Mouse (Mus musculus): Measurements from ENCODE around the gene Bach2. TPM values are rescaled to one million over a fixed set of nuclear protein-coding genes. Genes with fewer than 3 reads are reported as not detected.

Bach2 gene
- total and polyA plus RNA-seq, 2 experiments from 2014 or later, result 13.9 to 14.7 TPM

DNA sequence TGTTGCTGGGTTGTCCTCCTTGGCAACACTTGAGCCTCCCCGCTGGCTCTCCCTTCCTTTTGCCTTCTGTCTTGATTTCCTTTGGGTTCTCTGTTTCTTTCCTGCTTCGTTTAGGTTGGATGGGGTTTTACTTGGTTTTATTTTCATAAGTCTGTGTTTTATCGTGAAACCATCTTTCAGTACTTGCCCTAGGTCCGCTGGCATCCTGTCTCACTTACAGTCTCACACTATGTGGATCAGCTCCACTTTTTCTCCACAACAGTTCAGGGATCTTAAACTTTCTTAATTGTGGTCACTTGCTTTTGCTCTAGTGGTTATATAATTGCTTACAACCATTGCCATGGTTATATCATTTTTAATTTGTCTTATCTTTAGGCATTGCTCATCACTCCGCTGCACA lies 109.1 kb downstream of the Bach2 start:
- 79% methylated on average over 5 of the region's 5 CpGs for WGBS

DNA sequence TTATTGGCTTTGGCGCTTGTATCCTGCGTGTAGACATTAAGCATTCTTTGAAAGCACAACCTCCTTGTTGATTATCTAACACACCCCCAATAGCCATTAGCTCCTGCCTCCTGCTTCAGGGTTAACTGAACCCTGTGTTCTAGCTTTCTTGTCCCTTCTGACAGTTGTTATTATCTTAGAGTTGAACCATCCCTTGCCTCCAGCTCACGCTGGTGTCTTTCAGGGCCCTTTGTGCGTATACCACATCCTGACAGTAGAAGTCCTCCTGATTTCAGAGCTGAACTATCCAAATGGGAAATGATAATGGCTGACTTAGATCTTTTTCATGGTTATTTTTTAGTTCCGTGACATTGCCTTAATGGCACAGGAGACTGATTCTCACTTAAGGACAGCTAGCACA lies 110.8 kb downstream of the Bach2 start:
- 90% methylated on average over 5 of the region's 5 CpGs for WGBS
- TF ChIP-seq CTCF (IDR thresholded peaks at IDR 0.05; ENCODE audit: low read depth), result no peak
- no peaks in the 10 kb centered on the region for H3K9me3 ChIP-seq (ENCODE audit: low read length)
- H3K4me2 ChIP-seq (ENCODE audit: low read depth, low read length), result no peak overlapping the region
- no peak overlapping the region for H3K9ac ChIP-seq (replicated peaks; ENCODE audit: low read length)
- H3K36me3 ChIP-seq (ENCODE audit: insufficient read depth, low read length), result no peaks in the 10 kb centered on the region
- peaks cover 8% of the 10 kb centered on the region for H3K4me1 ChIP-seq (ENCODE audit: insufficient read depth, low read length)
- H3K27me3 ChIP-seq (ENCODE audit: insufficient read depth, low read length), result no peaks in the 10 kb centered on the region
- no peak for DNase-seq (ENCODE audit: low spot score)
- H3K4me3 ChIP-seq (ENCODE audit: low read length), result no peak overlapping the region
- no peak overlapping the region for H3K27ac ChIP-seq
- no peak for ATAC-seq

More for the DNA sequence above, 109.1 kb downstream of the Bach2 start:
- H3K27me3 ChIP-seq (ENCODE audit: insufficient read depth, low read length), result no peaks in the 10 kb centered on the region
- no peak for DNase-seq (ENCODE audit: low spot score)
- H3K27ac ChIP-seq, result no peak overlapping the region
- H3K9me3 ChIP-seq (ENCODE audit: low read length), result no peaks in the 10 kb centered on the region
- no peak overlapping the region for H3K4me3 ChIP-seq (ENCODE audit: low read length)
- H3K4me1 ChIP-seq (ENCODE audit: insufficient read depth, low read length), result peaks cover 4% of the 10 kb centered on the region
- no peak for TF ChIP-seq CTCF (IDR thresholded peaks at IDR 0.05; ENCODE audit: low read depth)
- no peak overlapping the region for H3K4me2 ChIP-seq (ENCODE audit: low read depth, low read length)
- no peak overlapping the region for H3K9ac ChIP-seq (replicated peaks; ENCODE audit: low read length)
- ATAC-seq, result no peak
- no peaks in the 10 kb centered on the region for H3K36me3 ChIP-seq (ENCODE audit: insufficient read depth, low read length)

DNA sequence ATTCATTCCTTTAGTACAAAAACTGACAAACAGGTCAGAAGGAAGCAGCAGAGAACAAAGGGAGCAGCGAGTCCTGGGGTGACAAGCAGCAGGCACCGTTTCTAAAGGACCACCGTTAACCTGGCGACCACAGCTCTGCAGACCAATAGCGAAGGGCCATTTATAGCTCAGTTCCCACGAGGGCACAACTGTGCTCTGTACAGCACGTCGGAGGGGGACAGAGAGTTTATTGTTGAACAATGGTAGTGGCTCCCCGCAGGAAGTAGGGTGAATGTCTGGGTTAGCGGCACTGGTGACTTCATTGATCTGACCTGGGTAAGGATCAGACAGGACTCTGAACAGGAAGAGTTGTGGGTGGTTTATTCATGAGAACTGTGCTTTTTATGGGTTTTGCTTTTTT lies 112.6 kb downstream of the Bach2 start:
- H3K4me2 ChIP-seq (ENCODE audit: low read depth, low read length), result peak overlapping the region; percentile 19

DNA sequence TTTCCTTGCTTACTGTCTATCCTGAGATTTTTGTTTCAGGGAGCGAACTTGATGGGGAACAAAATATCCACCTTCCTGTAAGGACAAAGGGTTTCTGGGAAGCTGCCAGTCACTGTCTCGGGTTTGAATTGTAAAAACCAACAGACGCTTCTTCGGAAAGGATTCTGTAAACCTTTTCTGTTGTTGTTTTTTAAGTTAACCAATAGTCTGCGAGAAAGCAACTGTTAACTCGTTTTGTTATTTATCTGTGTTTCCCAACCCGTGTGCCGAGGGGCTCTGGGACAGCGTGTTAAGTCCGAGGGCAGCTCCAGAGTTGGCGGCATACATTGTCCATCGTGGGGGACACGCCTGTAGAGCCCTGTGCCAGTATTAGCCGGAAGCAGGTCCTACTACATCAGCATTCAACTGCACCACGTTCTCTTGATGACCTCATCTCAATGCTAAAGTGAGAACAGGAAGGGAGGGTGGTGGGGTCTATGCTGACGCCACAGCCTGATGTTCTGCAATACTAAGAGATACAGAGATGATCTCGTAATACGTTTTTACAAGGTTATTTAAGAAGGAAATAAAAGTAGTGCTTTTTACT lies 113.2 kb downstream of the Bach2 start:
- Histone ChIP-seq H3K4me2 (ENCODE audit: low read depth, low read length) (peak overlapping the region; percentile 19), H3K9ac (replicated peaks; ENCODE audit: low read length) (peak overlapping the region; percentile 9; the same call in 1 of the 2 replicates), H3K4me3 (ENCODE audit: low read length) (no peak overlapping the region), H3K27ac (peak overlapping the region; percentile 48; the same call in 1 of the 2 replicates), H3K27me3 (ENCODE audit: insufficient read depth, low read length) (no peaks in the 10 kb centered on the region), H3K9me3 (ENCODE audit: low read length) (no peaks in the 10 kb centered on the region), H3K36me3 (ENCODE audit: insufficient read depth, low read length) (no peaks in the 10 kb centered on the region), H3K4me1 (ENCODE audit: insufficient read depth, low read length) (peaks cover 12% of the 10 kb centered on the region)
- 22% methylated on average over 18 of the region's 18 CpGs for WGBS
- peak; percentile 66 for ATAC-seq
- no peak for TF ChIP-seq CTCF (IDR thresholded peaks at IDR 0.05; ENCODE audit: low read depth)
- DNase-seq (ENCODE audit: low spot score), result peak; percentile 48

More for the DNA sequence above, 112.6 kb downstream of the Bach2 start:
- TF ChIP-seq CTCF (IDR thresholded peaks at IDR 0.05; ENCODE audit: low read depth), result no peak
- no peaks in the 10 kb centered on the region for H3K27me3 ChIP-seq (ENCODE audit: insufficient read depth, low read length)
- H3K4me3 ChIP-seq (ENCODE audit: low read length), result no peak overlapping the region
- WGBS, result 11% methylated on average over 10 of the region's 10 CpGs
- no peaks in the 10 kb centered on the region for H3K36me3 ChIP-seq (ENCODE audit: insufficient read depth, low read length)
- H3K9ac ChIP-seq (replicated peaks; ENCODE audit: low read length), result no peak overlapping the region
- peaks cover 12% of the 10 kb centered on the region for H3K4me1 ChIP-seq (ENCODE audit: insufficient read depth, low read length)
- no peaks in the 10 kb centered on the region for H3K9me3 ChIP-seq (ENCODE audit: low read length)
- peak overlapping the region; percentile 48; the same call in 1 of the 2 replicates for H3K27ac ChIP-seq
- DNase-seq (ENCODE audit: low spot score) (no peak), ATAC-seq (peak; percentile 42; the same call in 1 of the 2 replicates)

DNA sequence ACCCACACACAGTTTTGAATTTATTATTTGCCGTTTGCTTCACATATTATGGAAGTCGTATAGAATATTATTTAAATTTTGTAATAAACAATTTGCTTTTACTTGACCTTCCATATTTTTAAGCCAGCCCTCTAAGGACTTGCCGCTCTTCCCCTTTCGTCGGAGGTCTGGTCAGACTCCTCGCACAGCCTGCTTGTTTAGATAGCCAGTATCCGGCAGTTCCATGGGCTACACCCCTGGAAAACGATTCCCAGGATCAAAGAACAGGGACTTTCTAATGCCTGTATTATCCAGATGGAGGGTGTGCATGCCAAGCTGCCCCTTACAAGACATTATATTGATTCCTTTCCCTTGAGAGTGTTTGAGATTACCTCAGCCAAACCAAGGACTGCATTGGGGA lies 113.8 kb downstream of the Bach2 start:
- peak overlapping the region; percentile 76 for H3K27ac ChIP-seq
- ATAC-seq (peak; percentile 6; the same call in 1 of the 2 replicates), DNase-seq (ENCODE audit: low spot score) (no peak)
- no peak for TF ChIP-seq CTCF (IDR thresholded peaks at IDR 0.05; ENCODE audit: low read depth)
- peaks cover 13% of the 10 kb centered on the region for H3K4me1 ChIP-seq (ENCODE audit: insufficient read depth, low read length)
- no peaks in the 10 kb centered on the region for H3K36me3 ChIP-seq (ENCODE audit: insufficient read depth, low read length)
- no peaks in the 10 kb centered on the region for H3K9me3 ChIP-seq (ENCODE audit: low read length)
- H3K9ac ChIP-seq (replicated peaks; ENCODE audit: low read length), result 0 out of 2 replicates have a peak overlapping the region, but pooled peaks have one; percentile 17
- H3K4me2 ChIP-seq (ENCODE audit: low read depth, low read length), result 0 out of 2 replicates have a peak overlapping the region, but pooled peaks have one; percentile 10
- H3K27me3 ChIP-seq (ENCODE audit: insufficient read depth, low read length), result no peaks in the 10 kb centered on the region
- H3K4me3 ChIP-seq (ENCODE audit: low read length), result no peak overlapping the region
- WGBS, result 55% methylated on average over 8 of the region's 8 CpGs

DNA sequence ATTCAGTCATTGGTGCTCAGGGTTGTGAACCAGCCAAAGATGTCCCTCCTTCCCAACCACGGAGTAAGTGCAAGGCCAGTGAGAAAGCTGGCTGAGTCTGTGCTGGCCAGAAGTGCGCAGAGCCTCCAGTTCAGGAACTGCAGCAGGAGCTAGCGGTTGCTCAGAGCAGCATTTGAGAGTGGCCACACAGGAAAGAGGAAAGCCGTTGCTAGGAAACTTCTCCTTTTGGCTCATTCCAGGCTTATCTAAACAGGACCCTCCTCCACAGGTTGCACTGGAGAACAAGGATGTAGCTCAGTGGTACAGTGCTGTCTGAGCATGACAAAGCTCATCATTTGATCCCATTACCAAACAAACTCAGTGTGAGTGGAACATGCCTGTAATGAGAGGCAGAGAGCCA lies 114.2 kb downstream of the Bach2 start:
- DNase-seq (ENCODE audit: low spot score) (peak; percentile 59), ATAC-seq (peak; percentile 61)
- WGBS, result 14% methylated on average over 4 of the region's 4 CpGs
- Histone ChIP-seq H3K36me3 (ENCODE audit: insufficient read depth, low read length) (no peaks in the 10 kb centered on the region), H3K4me2 (ENCODE audit: low read depth, low read length) (0 out of 2 replicates have a peak overlapping the region, but pooled peaks have one; percentile 10), H3K4me1 (ENCODE audit: insufficient read depth, low read length) (peaks cover 17% of the 10 kb centered on the region), H3K9me3 (ENCODE audit: low read length) (no peaks in the 10 kb centered on the region), H3K27me3 (ENCODE audit: insufficient read depth, low read length) (no peaks in the 10 kb centered on the region), H3K27ac (peak overlapping the region; percentile 76), H3K9ac (replicated peaks; ENCODE audit: low read length) (0 out of 2 replicates have a peak overlapping the region, but pooled peaks have one; percentile 17), H3K4me3 (ENCODE audit: low read length) (no peak overlapping the region)
- TF ChIP-seq CTCF (IDR thresholded peaks at IDR 0.05; ENCODE audit: low read depth), result no peak
